Mouse (Mus musculus) intestine, embryonic 14.5 days (tissue): ENCODE results near the gene 1700018B08Rik. TPM values are rescaled to one million over a fixed set of nuclear protein-coding genes. Genes with fewer than 3 reads are reported as not detected.
A peak's percentile ranks its signal among the peaks of the same experiment; 100 is the strongest.

Experiments used
- ATAC-seq: fragments of 200-750 bp; cut with Nextera tagmentation; replicated peaks from 2 replicates; pipeline ENCODE4 v1.8.0; 2017; ENCODE audit warnings: low read depth, moderate number of reproducible peaks, moderate TSS enrichment, moderate library complexity; ENCODE audit not compliant: low FRiP score, low TSS enrichment
- DNase-seq: peaks from one replicate; pipeline ENCODE4 v3.0.0-alpha.2; 2018; ENCODE audit warnings: low spot score
- H3K27ac ChIP-seq: fragments of 300-500 bp; sonication (generic); 2 replicates; pipeline ENCODE4 v1.5.1; 2014; ENCODE audit warnings: low read depth, mild to moderate bottlenecking, control low read depth
- H3K27me3 ChIP-seq: fragments of 300-500 bp; sonication (generic); replicated peaks from 2 replicates; pipeline ENCODE4 v1.6.1; 2014; ENCODE audit warnings: low read length, control low read depth; ENCODE audit not compliant: control insufficient read depth, insufficient read depth
- H3K36me3 ChIP-seq: fragments of 300-500 bp; sonication (generic); 2 replicates; pipeline ENCODE4 v1.6.1; 2014; ENCODE audit warnings: low read length, control low read depth; ENCODE audit not compliant: control insufficient read depth, insufficient read depth
- H3K4me1 ChIP-seq: fragments of 300-500 bp; sonication (generic); replicated peaks from 2 replicates; pipeline ENCODE4 v1.6.1; 2014; ENCODE audit warnings: low read length, control low read depth, mixed read lengths; ENCODE audit not compliant: control insufficient read depth, insufficient read depth
- H3K4me2 ChIP-seq: fragments of 300-500 bp; sonication (generic); 2 replicates; pipeline ENCODE4 v1.6.1; 2014; ENCODE audit warnings: low read length
- H3K4me3 ChIP-seq: fragments of 300-500 bp; sonication (generic); 2 replicates; pipeline ENCODE4 v1.5.1; 2014; ENCODE audit warnings: low read depth, low read length, control low read depth, mixed read lengths
- H3K9ac ChIP-seq: fragments of 300-500 bp; sonication (generic); 2 replicates; pipeline ENCODE4 v1.6.1; 2014; ENCODE audit warnings: mild to moderate bottlenecking, low read length
- H3K9me3 ChIP-seq: fragments of 300-500 bp; sonication (generic); 2 replicates; pipeline ENCODE4 v1.6.1; 2016; ENCODE audit warnings: low read length, control low read depth; ENCODE audit not compliant: control insufficient read depth
- WGBS: fragments of 180-500 bp; shearing (Covaris S2); extraction: QIAGEN DNeasy Blood & Tissue Kit; methylation state at CpG from one replicate; pipeline ENCODE4 v1.1.7; 2014; 5-methylcytosine and 5-hydroxymethylcytosine counted together
- polyA plus RNA-seq: library from polyadenylated mRNA; unstranded; fragments of >200 nt; fragmentation: Nextera tagmentation; extraction: Ambion mirVana; gene quantifications from 2 replicates; pipeline ENCODE4 v1.2.1, GENCODE M21; 2014

1700018B08Rik gene
- polyA plus RNA-seq, 1 experiment from 2014 or later = not detected

- H3K4me2 ChIP-seq = no peak overlapping the region
- no peaks in the 10 kb centered on the region for H3K9me3 ChIP-seq
- peaks cover 43% of the 10 kb centered on the region for H3K36me3 ChIP-seq
- WGBS = 82% methylated on average over 11 of the region's 11 CpGs
- no peaks in the 10 kb centered on the region for H3K4me1 ChIP-seq
- no peaks in the 10 kb centered on the region for H3K27me3 ChIP-seq
- no peak overlapping the region for H3K9ac ChIP-seq
- no peak overlapping the region for H3K4me3 ChIP-seq
- ATAC-seq = no peak
- no peak overlapping the region for H3K27ac ChIP-seq
- DNase-seq = no peak
These were observed 13.6 kb upstream of the 1700018B08Rik start for GRCm38 (mm10) chr8:121557746-121558145.

GRCm38 (mm10) chr8:121553831-121554475 is 9.8 kb upstream of the 1700018B08Rik start:
- no peaks in the 10 kb centered on the region for H3K9me3 ChIP-seq
- 94% methylated on average over 32 of the region's 32 CpGs for WGBS
- H3K4me1 ChIP-seq = no peaks in the 10 kb centered on the region
- ATAC-seq = no peak
- H3K27me3 ChIP-seq = no peaks in the 10 kb centered on the region
- H3K27ac ChIP-seq = no peak overlapping the region
- peaks cover 54% of the 10 kb centered on the region for H3K36me3 ChIP-seq
- H3K9ac ChIP-seq = no peak overlapping the region
- no peak overlapping the region for H3K4me3 ChIP-seq
- H3K4me2 ChIP-seq = no peak overlapping the region
- DNase-seq = no peak

- H3K27ac ChIP-seq = no peak overlapping the region
- H3K4me3 ChIP-seq = no peak overlapping the region
- H3K9me3 ChIP-seq = no peaks in the 10 kb centered on the region
- ATAC-seq (no peak), DNase-seq (no peak)
- H3K36me3 ChIP-seq = peaks cover 45% of the 10 kb centered on the region
- H3K4me1 ChIP-seq = no peaks in the 10 kb centered on the region
- H3K4me2 ChIP-seq = no peak overlapping the region
- no peaks in the 10 kb centered on the region for H3K27me3 ChIP-seq
- no peak overlapping the region for H3K9ac ChIP-seq
- WGBS = 88% methylated on average over 8 of the region's 9 CpGs
These were observed 8.4 kb upstream of the 1700018B08Rik start for GRCm38 (mm10) chr8:121552506-121552905.

DNA sequence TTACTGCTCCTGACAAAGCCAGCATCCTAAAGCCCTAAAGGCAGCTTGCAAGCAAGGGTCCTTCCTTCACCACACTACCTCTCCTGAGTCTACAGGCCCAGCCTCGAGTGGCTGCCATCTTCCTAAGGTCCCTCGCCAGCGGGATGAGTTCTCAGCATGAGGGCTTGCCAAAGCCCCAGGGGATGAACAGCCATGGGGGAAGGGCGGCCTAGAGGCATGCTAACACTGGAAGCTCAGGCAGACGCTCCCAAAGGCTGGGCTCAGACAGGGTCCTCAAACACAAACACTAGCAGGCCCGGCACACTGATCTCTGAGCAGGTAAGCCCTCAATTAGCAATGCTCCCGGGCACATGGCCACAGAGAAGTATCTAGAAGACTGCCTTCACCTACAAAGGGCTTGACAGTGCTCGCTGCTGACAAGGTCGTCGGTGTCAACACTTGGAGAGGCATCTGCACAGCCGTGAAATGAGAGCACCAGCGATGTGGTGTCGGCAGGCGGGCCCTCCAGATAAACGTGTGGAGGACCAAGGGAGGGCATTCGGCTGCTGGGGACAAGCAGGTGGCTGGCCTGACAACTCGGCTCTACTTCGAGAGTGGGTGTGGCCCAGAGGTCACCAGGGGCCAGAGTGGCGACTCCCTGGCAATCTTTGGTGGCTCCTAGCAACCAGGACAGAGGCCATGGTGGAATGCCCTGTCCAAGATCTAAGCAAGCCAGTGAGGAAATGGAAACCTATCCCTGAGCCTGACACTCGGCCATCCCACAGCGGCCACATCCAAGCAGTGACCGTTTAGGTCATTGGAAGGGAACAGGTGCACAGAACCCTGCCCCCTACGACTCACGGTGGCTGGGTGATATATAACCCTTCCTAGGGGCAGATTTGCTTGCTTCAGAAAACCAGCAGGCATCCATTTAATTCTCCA is 7.2 kb upstream of the 1700018B08Rik start:
- peaks cover 45% of the 10 kb centered on the region for H3K36me3 ChIP-seq
- ATAC-seq (no peak), DNase-seq (no peak)
- H3K4me2 ChIP-seq = no peak overlapping the region
- H3K9me3 ChIP-seq = no peaks in the 10 kb centered on the region
- H3K27ac ChIP-seq = no peak overlapping the region
- no peaks in the 10 kb centered on the region for H3K4me1 ChIP-seq
- WGBS = 74% methylated on average over 24 of the region's 24 CpGs
- no peak overlapping the region for H3K4me3 ChIP-seq
- no peak overlapping the region for H3K9ac ChIP-seq
- no peaks in the 10 kb centered on the region for H3K27me3 ChIP-seq

- no peaks in the 10 kb centered on the region for H3K4me1 ChIP-seq
- H3K9me3 ChIP-seq = no peaks in the 10 kb centered on the region
- H3K4me3 ChIP-seq = no peak overlapping the region
- DNase-seq = no peak
- 94% methylated on average over 6 of the region's 6 CpGs for WGBS
- H3K36me3 ChIP-seq = peaks cover 44% of the 10 kb centered on the region
- H3K27me3 ChIP-seq = no peaks in the 10 kb centered on the region
- no peak for ATAC-seq
- H3K27ac ChIP-seq = no peak overlapping the region
- H3K4me2 ChIP-seq = no peak overlapping the region
- no peak overlapping the region for H3K9ac ChIP-seq
These were observed 5.9 kb upstream of the 1700018B08Rik start for GRCm38 (mm10) chr8:121550056-121550455.

DNA sequence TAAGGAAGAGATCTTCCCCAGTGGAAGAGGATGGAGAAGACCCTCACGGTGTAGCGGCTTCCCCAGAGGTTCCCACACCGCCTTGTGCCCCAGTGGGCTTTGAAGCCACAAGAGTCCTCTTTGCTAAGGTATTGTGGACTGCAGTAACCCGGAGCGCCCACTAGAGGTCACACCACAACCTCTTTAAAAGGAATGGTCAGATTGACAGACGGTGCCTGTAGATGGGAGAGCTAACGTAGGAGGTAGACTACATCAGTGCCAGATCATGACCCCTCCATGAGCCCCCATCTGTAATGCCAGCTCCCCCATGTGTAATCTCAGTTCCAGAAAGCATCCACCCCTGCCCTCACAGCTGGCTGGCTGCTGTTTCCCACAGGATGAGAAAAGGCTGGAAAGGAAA is 3.0 kb upstream of the 1700018B08Rik start:
- Histone ChIP-seq H3K9me3 (no peaks in the 10 kb centered on the region), H3K4me2 (no peak overlapping the region), H3K9ac (no peak overlapping the region), H3K4me1 (no peaks in the 10 kb centered on the region), H3K27me3 (no peaks in the 10 kb centered on the region), H3K4me3 (no peak overlapping the region), H3K36me3 (peaks cover 17% of the 10 kb centered on the region), H3K27ac (no peak overlapping the region)
- DNase-seq (peak; percentile 86), ATAC-seq (0 out of 2 replicates have a peak, but pooled peaks have one; percentile 24)
- WGBS = 7% methylated on average over 7 of the region's 7 CpGs

DNA sequence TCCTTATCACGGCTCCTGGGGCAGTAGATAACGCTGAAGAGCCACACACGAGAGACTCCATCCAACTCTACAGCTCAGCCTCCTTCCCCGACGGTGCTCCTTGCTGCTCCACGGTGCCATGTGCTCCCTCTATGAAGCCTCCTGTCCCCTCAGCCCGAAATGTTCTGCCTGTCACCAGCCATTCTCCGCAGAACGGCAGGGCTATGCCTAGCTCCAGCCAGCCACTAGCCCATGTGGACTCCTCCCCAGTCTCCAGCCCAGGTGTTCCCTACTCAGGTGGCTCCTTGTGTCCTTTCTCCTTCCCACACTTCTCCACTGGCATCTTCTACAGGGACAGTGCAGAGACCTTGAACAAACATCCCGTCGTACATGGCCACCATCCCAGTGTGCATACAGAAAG is 816 bp upstream of the 1700018B08Rik start:
- peaks cover 6% of the 10 kb centered on the region; the same call in 1 of the 2 replicates for H3K36me3 ChIP-seq
- H3K4me2 ChIP-seq = no peak overlapping the region
- H3K9me3 ChIP-seq = 0 out of 2 replicates have a peak, but pooled peaks cover 3% of the 10 kb centered on the region
- no peak overlapping the region for H3K27ac ChIP-seq
- ATAC-seq (no peak), DNase-seq (no peak)
- WGBS = 72% methylated on average over 11 of the region's 11 CpGs
- H3K27me3 ChIP-seq = no peaks in the 10 kb centered on the region
- no peak overlapping the region for H3K9ac ChIP-seq
- H3K4me3 ChIP-seq = no peak overlapping the region
- no peaks in the 10 kb centered on the region for H3K4me1 ChIP-seq

GRCm38 (mm10) chr8:121542901-121543300 is 1.2 kb downstream of the 1700018B08Rik start:
- no peaks in the 10 kb centered on the region for H3K36me3 ChIP-seq
- no peaks in the 10 kb centered on the region for H3K27me3 ChIP-seq
- H3K9ac ChIP-seq = no peak overlapping the region
- H3K4me3 ChIP-seq = no peak overlapping the region
- no peak overlapping the region for H3K27ac ChIP-seq
- no peak for ATAC-seq
- no peak overlapping the region for H3K4me2 ChIP-seq
- 51% methylated on average over 13 of the region's 13 CpGs for WGBS
- no peaks in the 10 kb centered on the region for H3K4me1 ChIP-seq
- 0 out of 2 replicates have a peak, but pooled peaks cover 3% of the 10 kb centered on the region for H3K9me3 ChIP-seq
- no peak for DNase-seq
